Mouse (Mus musculus) testis, adult 2 months (tissue): ENCODE data around the gene Nck2.

Source experiments
- CTCF ChIP-seq: fragments of 200-500 bp; IDR thresholded peaks from 2 replicates; pipeline ENCODE4 v1.5.1; 2012; ENCODE audit warnings: low read depth, mild to moderate bottlenecking, inconsistent platforms, low read length, moderate library complexity; ENCODE audit not compliant: control insufficient read depth, insufficient read depth, insufficient replicate concordance
- POLR2A ChIP-seq: fragments of 200-500 bp; IDR thresholded peaks from 2 replicates; pipeline ENCODE4 v1.6.1; 2012; ENCODE audit warnings: low read depth, mild to moderate bottlenecking, inconsistent platforms, low read length, moderate library complexity; ENCODE audit not compliant: control insufficient read depth

GRCm38 (mm10) chr1:43471180-43472045 lies 27.0 kb downstream of the Nck2 start:
- TF ChIP-seq CTCF (no peak), POLR2A (no peak)
